In the genomic region with DNA sequence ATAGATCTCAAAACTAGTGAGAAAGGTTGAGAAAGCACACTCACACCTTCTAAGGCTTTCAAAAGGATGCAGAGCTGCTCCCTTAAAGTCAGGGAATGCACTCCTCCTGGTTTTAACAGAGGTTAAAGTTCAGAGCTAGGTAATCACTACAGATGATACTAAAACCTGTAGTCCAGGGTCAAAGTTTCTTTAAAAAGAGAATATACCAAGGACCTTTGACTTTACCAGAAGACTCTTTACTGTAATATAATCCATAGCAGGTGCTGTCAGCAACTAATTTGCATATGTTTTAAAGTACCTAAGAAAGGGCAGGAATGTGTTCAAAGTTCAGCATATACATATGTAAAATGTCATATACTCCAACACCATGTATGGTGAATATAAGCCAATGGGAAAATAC, we compare ENCODE assay signal across 25 mouse cellular contexts. TPM values are rescaled to one million over a fixed set of nuclear protein-coding genes. Genes with fewer than 3 reads are reported as not detected.
"Had no signal": no experiment of that assay in that cellular context is flagged by ENCODE, and none has a peak within 500 bp of the region (broad histone marks: within the 10 kb centered on the region; RNA-seq: fewer than 3 reads in every experiment).

No protein-coding gene starts in this region.

- ATAC-seq: forebrain, embryonic 16.5 days; hindbrain, embryonic 16.5 days; inflammation-experienced regulatory T-cells, adult 6 months; liver, embryonic 12.5 days had no signal

- DNase-seq: gastrocnemius, postnatal 14 days; gastrocnemius, postnatal 36 days; heart, adult 11 months; heart, adult 2 months; heart, postnatal 10 days; heart, postnatal 4 days; kidney, adult 11 months; kidney, adult 8-10 months; kidney, postnatal 10 days; kidney, postnatal 25 days; kidney, postnatal 4 days; layer of hippocampus, adult 9-11 months; layer of hippocampus, postnatal 36 days; left cerebral cortex, postnatal 4 days had no signal

- H3K4me1 ChIP-seq: heart, embryonic 12.5 days; hindbrain, embryonic 10.5 days; hindbrain, embryonic 12.5 days; limb, embryonic 15.5 days; liver, embryonic 12.5 days had no signal

- H3K9me3 ChIP-seq: heart, embryonic 12.5 days; hindbrain, embryonic 10.5 days; hindbrain, embryonic 12.5 days; limb, embryonic 13.5 days; limb, embryonic 15.5 days; liver, embryonic 12.5 days had no signal

- H3K9ac ChIP-seq: heart, embryonic 12.5 days; hindbrain, embryonic 12.5 days; hindbrain, embryonic 14.5 days; limb, embryonic 13.5 days; limb, embryonic 15.5 days; liver, embryonic 12.5 days; liver, embryonic 14.5 days had no signal

- H3K4me2 ChIP-seq: heart, embryonic 12.5 days; hindbrain, embryonic 12.5 days; hindbrain, embryonic 14.5 days; limb, embryonic 13.5 days; limb, embryonic 15.5 days; liver, embryonic 12.5 days had no signal

- H3K36me3 ChIP-seq: heart, embryonic 12.5 days; hindbrain, embryonic 10.5 days; hindbrain, embryonic 12.5 days; limb, embryonic 13.5 days; limb, embryonic 15.5 days; liver, embryonic 12.5 days had no signal

- H3K4me3 ChIP-seq: heart, adult 2 months; heart, embryonic 12.5 days; hindbrain, embryonic 10.5 days; hindbrain, embryonic 12.5 days; limb, embryonic 13.5 days; limb, embryonic 15.5 days; liver, embryonic 12.5 days had no signal

- H3K27ac ChIP-seq: heart, adult 2 months; hindbrain, embryonic 10.5 days; hindbrain, embryonic 12.5 days; hindbrain, embryonic 14.5 days; limb, embryonic 13.5 days; limb, embryonic 15.5 days; liver, embryonic 12.5 days; liver, embryonic 14.5 days had no signal

- H3K27me3 ChIP-seq: heart, embryonic 12.5 days; hindbrain, embryonic 12.5 days; limb, embryonic 13.5 days; limb, embryonic 15.5 days; liver, embryonic 12.5 days had no signal

RNA-seq across cellular contexts. Expression of a gene that starts 30.7 kb away (rescaled TPM):
- polyA plus RNA-seq: inflammation-experienced regulatory T-cells, adult 6 months had no signal
